Mouse (Mus musculus) hindbrain, embryonic 13.5 days (tissue): ENCODE results near the gene Pif1. TPM values are rescaled to one million over a fixed set of nuclear protein-coding genes. Genes with fewer than 3 reads are reported as not detected.

Source experiments
- ATAC-seq: fragments of 200-750 bp; cut with Nextera tagmentation; 2 replicates; pipeline ENCODE4 v1.8.0; 2017; ENCODE audit warnings: moderate TSS enrichment; ENCODE audit not compliant: low FRiP score
- H3K27ac ChIP-seq: fragments of 300-500 bp; sonication (generic); 2 replicates; pipeline ENCODE4 v1.5.1; 2015; ENCODE audit warnings: inconsistent platforms, mild to moderate bottlenecking, moderate library complexity
- H3K27me3 ChIP-seq: fragments of 300-500 bp; sonication (generic); 2 replicates; pipeline ENCODE4 v1.6.1; 2015; ENCODE audit warnings: mild to moderate bottlenecking, inconsistent platforms
- H3K36me3 ChIP-seq: fragments of 300-500 bp; sonication (generic); 2 replicates; pipeline ENCODE4 v1.6.1; 2015; ENCODE audit warnings: mild to moderate bottlenecking, inconsistent platforms
- H3K4me1 ChIP-seq: fragments of 300-500 bp; sonication (generic); replicated peaks from 2 replicates; pipeline ENCODE4 v1.6.1; 2015; ENCODE audit warnings: inconsistent platforms
- H3K4me2 ChIP-seq: fragments of 300-500 bp; sonication (generic); 2 replicates; pipeline ENCODE4 v1.6.1; 2015; ENCODE audit warnings: inconsistent platforms, mild to moderate bottlenecking, moderate library complexity
- H3K4me3 ChIP-seq: fragments of 300-500 bp; sonication (generic); 2 replicates; pipeline ENCODE4 v1.5.1; 2015; ENCODE audit warnings: mild to moderate bottlenecking, inconsistent platforms
- H3K9ac ChIP-seq: fragments of 300-500 bp; sonication (generic); 2 replicates; pipeline ENCODE4 v1.6.1; 2015; ENCODE audit warnings: mild to moderate bottlenecking, inconsistent platforms
- H3K9me3 ChIP-seq: fragments of 300-500 bp; sonication (generic); 2 replicates; pipeline ENCODE4 v1.6.1; 2016; ENCODE audit warnings: inconsistent platforms
- WGBS: fragments of 180-500 bp; shearing (Covaris S2); methylation state at CpG from one replicate; pipeline ENCODE4 v1.1.7; 2015; 5-methylcytosine and 5-hydroxymethylcytosine counted together
- polyA plus RNA-seq: library from polyadenylated mRNA; unstranded; fragments of >200 nt; fragmentation: Nextera tagmentation; extraction: Ambion mirVana; gene quantifications from 2 replicates; pipeline ENCODE4 v1.2.1, GENCODE M21; 2015

The Pif1 gene
- 3.8 and 4.4 TPM in 2 replicates for polyA plus RNA-seq

- Histone ChIP-seq H3K4me3 (peak within 1 kb of the TSS; percentile 51), H3K27ac (no peak within 1 kb of the TSS), H3K9me3 (no peaks in the 10 kb centered on the region), H3K4me1 (peaks cover 33% of the 10 kb centered on the region), H3K4me2 (peak within 1 kb of the TSS; percentile 99), H3K27me3 (peaks cover 7% of the 10 kb centered on the region; the same call in 1 of the 2 replicates), H3K36me3 (no peaks in the 10 kb centered on the region), H3K9ac (peak within 1 kb of the TSS; percentile 67)
- ATAC-seq: peak; percentile 81
- WGBS: 11% methylated on average over 28 of the region's 28 CpGs
These were observed at the start of gene Pif1 for GRCm38 (mm10) chr9:65586406-65587269. TSS of gene Pif1 (plus strand) at chr9:65587160.

GRCm38 (mm10) chr9:65537901-65538630 lies 48.9 kb upstream of the Pif1 start:
- H3K9ac ChIP-seq: no peak overlapping the region
- H3K27me3 ChIP-seq: no peaks in the 10 kb centered on the region
- no peak for ATAC-seq
- H3K4me1 ChIP-seq: peaks cover 5% of the 10 kb centered on the region; the same call in 1 of the 2 replicates
- H3K9me3 ChIP-seq: no peaks in the 10 kb centered on the region
- H3K4me3 ChIP-seq: no peak overlapping the region
- 88% methylated on average over 8 of the region's 8 CpGs for WGBS
- no peak overlapping the region for H3K27ac ChIP-seq
- H3K4me2 ChIP-seq: no peak overlapping the region
- H3K36me3 ChIP-seq: no peaks in the 10 kb centered on the region

- ATAC-seq: no peak
- no peak overlapping the region for H3K4me3 ChIP-seq
- peaks cover 5% of the 10 kb centered on the region; the same call in 1 of the 2 replicates for H3K4me1 ChIP-seq
- H3K9ac ChIP-seq: no peak overlapping the region
- no peak overlapping the region for H3K4me2 ChIP-seq
- no peaks in the 10 kb centered on the region for H3K9me3 ChIP-seq
- H3K36me3 ChIP-seq: no peaks in the 10 kb centered on the region
- WGBS: 87% methylated on average over 9 of the region's 9 CpGs
- H3K27ac ChIP-seq: no peak overlapping the region
- H3K27me3 ChIP-seq: no peaks in the 10 kb centered on the region
These were observed 47.3 kb upstream of the Pif1 start for GRCm38 (mm10) chr9:65539697-65540096.

DNA sequence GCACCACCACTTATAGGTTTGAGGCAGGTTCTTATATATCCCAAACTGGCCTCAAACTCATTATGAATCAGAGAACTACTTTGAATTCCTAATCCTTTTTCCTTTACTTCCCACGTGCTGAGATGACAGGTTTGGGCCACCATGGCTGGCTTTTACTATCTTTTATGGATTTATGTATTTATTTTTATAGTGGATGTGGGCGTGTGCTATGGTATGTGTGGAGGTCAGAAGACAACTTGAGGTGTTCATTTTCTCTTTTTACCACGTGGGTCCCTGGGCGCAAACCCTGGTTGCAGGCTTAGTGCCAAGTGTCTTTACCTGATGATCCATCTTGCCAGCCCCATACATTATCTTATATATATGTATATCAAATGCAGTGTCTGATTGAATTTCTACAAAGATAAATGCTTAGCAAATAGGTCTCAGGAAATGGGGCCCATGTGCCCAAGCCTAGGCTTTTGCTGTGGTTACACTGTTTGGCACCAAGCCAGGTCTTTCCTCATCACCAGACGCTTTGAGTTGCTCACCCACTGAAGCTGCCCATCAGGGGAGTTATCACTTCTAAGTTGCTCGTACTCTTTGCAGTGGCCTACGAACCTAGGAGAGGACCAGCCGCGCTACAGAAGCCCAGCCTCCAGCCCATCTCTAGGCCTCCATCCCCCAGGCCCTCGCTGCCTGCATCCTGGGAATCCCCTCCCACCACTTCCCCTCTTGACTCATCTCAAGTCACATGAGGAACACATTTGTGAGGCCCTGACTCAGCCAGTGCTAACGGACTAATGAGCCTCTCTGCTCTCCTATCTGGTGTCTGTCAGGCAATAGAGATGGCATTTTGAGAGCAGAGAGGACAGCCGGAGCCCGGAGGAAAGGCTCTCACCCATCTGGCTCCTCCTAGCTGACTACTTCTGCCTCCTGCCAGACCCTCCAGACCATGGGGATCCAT lies 45.6 kb upstream of the Pif1 start:
- H3K27ac ChIP-seq: no peak overlapping the region
- H3K4me1 ChIP-seq: peaks cover 15% of the 10 kb centered on the region
- H3K4me2 ChIP-seq: no peak overlapping the region
- no peak overlapping the region for H3K9ac ChIP-seq
- no peaks in the 10 kb centered on the region for H3K27me3 ChIP-seq
- H3K36me3 ChIP-seq: no peaks in the 10 kb centered on the region
- ATAC-seq: no peak
- WGBS: 69% methylated on average over 13 of the region's 13 CpGs
- no peak overlapping the region for H3K4me3 ChIP-seq
- no peaks in the 10 kb centered on the region for H3K9me3 ChIP-seq

GRCm38 (mm10) chr9:65542111-65542524 lies 44.8 kb upstream of the Pif1 start:
- no peak overlapping the region for H3K27ac ChIP-seq
- no peaks in the 10 kb centered on the region for H3K27me3 ChIP-seq
- H3K36me3 ChIP-seq: no peaks in the 10 kb centered on the region
- H3K9me3 ChIP-seq: no peaks in the 10 kb centered on the region
- H3K4me2 ChIP-seq: no peak overlapping the region
- ATAC-seq: no peak
- peaks cover 17% of the 10 kb centered on the region for H3K4me1 ChIP-seq
- H3K9ac ChIP-seq: no peak overlapping the region
- H3K4me3 ChIP-seq: no peak overlapping the region
- 88% methylated on average over 7 of the region's 7 CpGs for WGBS

- peaks cover 43% of the 10 kb centered on the region for H3K4me1 ChIP-seq
- no peak for ATAC-seq
- 71% methylated on average over 10 of the region's 10 CpGs for WGBS
- no peak overlapping the region for H3K4me3 ChIP-seq
- H3K4me2 ChIP-seq: no peak overlapping the region
- H3K9me3 ChIP-seq: no peaks in the 10 kb centered on the region
- H3K27ac ChIP-seq: peak overlapping the region; percentile 23; the same call in 1 of the 2 replicates
- H3K27me3 ChIP-seq: no peaks in the 10 kb centered on the region
- no peaks in the 10 kb centered on the region for H3K36me3 ChIP-seq
- H3K9ac ChIP-seq: no peak overlapping the region
These were observed 41.1 kb upstream of the Pif1 start for GRCm38 (mm10) chr9:65545635-65546412.

GRCm38 (mm10) chr9:65546413-65546695 lies 40.6 kb upstream of the Pif1 start:
- 61% methylated on average over 4 of the region's 4 CpGs for WGBS
- Histone ChIP-seq H3K27ac (no peak overlapping the region), H3K9me3 (no peaks in the 10 kb centered on the region), H3K36me3 (no peaks in the 10 kb centered on the region), H3K9ac (no peak overlapping the region), H3K4me2 (no peak overlapping the region), H3K4me3 (no peak overlapping the region), H3K27me3 (no peaks in the 10 kb centered on the region), H3K4me1 (peaks cover 49% of the 10 kb centered on the region)
- ATAC-seq: no peak

GRCm38 (mm10) chr9:65547111-65547510 lies 39.8 kb upstream of the Pif1 start:
- H3K27ac ChIP-seq: no peak overlapping the region
- H3K9me3 ChIP-seq: no peaks in the 10 kb centered on the region
- no peak for ATAC-seq
- 85% methylated on average over 5 of the region's 5 CpGs for WGBS
- no peaks in the 10 kb centered on the region for H3K36me3 ChIP-seq
- no peak overlapping the region for H3K9ac ChIP-seq
- peaks cover 46% of the 10 kb centered on the region for H3K4me1 ChIP-seq
- no peak overlapping the region for H3K4me3 ChIP-seq
- H3K4me2 ChIP-seq: no peak overlapping the region
- no peaks in the 10 kb centered on the region for H3K27me3 ChIP-seq

DNA sequence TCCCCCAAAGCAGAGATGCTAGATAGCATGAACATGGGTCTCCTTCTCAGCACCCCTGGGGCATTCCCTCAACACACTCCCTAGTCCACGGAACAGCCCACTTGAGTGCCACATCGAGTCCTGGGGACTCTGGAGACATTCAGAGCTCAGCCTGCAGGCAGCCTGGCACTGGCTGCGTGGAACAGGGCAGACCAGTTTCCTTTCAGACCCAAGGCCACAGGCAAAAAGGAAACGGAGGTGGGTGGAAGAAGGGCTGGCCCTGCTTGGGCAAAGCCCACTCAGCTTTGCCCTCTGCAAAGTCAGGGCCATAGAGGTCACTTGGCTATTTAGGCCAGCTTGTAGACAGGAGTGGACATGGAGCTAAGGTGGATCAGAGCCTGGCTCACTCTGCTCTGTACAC lies 39.1 kb upstream of the Pif1 start:
- Histone ChIP-seq H3K4me1 (peaks cover 46% of the 10 kb centered on the region), H3K4me3 (no peak overlapping the region), H3K27ac (peak overlapping the region; percentile 55), H3K4me2 (no peak overlapping the region), H3K27me3 (no peaks in the 10 kb centered on the region), H3K36me3 (no peaks in the 10 kb centered on the region), H3K9me3 (no peaks in the 10 kb centered on the region), H3K9ac (peak overlapping the region; percentile 1; the same call in 1 of the 2 replicates)
- 61% methylated on average over 4 of the region's 4 CpGs for WGBS
- ATAC-seq: no peak

GRCm38 (mm10) chr9:65548311-65548710 lies 38.6 kb upstream of the Pif1 start:
- no peaks in the 10 kb centered on the region for H3K36me3 ChIP-seq
- peaks cover 46% of the 10 kb centered on the region for H3K4me1 ChIP-seq
- no peak overlapping the region for H3K4me2 ChIP-seq
- no peaks in the 10 kb centered on the region for H3K27me3 ChIP-seq
- no peak overlapping the region for H3K4me3 ChIP-seq
- peak overlapping the region; percentile 31; the same call in 1 of the 2 replicates for H3K9ac ChIP-seq
- H3K27ac ChIP-seq: peak overlapping the region; percentile 55
- ATAC-seq: no peak
- WGBS: 45% methylated on average over 8 of the region's 8 CpGs
- no peaks in the 10 kb centered on the region for H3K9me3 ChIP-seq

DNA sequence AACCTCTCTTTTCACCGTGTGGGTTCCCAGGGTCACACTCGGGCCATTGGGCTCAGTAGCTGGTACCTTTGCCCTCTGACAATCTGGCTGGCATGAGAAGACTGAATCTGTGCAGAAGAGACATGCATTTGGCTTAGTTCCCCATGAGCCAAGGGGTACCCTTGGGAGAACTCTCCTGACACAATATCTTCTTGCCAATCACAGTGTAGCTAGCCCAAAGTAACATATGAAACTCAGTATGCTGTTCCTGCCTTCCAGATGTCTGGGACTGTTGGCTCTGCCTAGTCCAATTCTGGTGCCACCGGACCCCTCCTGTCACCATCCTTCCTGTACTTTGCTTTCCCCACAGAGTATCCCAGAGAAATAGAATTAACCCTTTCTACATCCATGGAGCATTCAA lies 37.8 kb upstream of the Pif1 start:
- Histone ChIP-seq H3K9me3 (no peaks in the 10 kb centered on the region), H3K4me3 (no peak overlapping the region), H3K27me3 (no peaks in the 10 kb centered on the region), H3K4me1 (peaks cover 46% of the 10 kb centered on the region), H3K36me3 (no peaks in the 10 kb centered on the region), H3K9ac (no peak overlapping the region), H3K27ac (no peak overlapping the region), H3K4me2 (no peak overlapping the region)
- WGBS: 71% methylated on average over 3 of the region's 3 CpGs
- no peak for ATAC-seq
